Mouse (Mus musculus) layer of hippocampus, adult 9-11 months (tissue): Measurements from ENCODE around the gene Babam2.

Experiments
- DNase-seq: peaks from one replicate; pipeline ENCODE4 v3.0.0; 2022

Babam2 gene

GRCm38 (mm10) chr5:32089481-32089880 lies 392.0 kb downstream of the Babam2 start:
- no peak for DNase-seq

- DNase-seq, result no peak
These were observed 394.8 kb downstream of the Babam2 start for GRCm38 (mm10) chr5:32092281-32092680.

- no peak for DNase-seq
These were observed 401.2 kb downstream of the Babam2 start for GRCm38 (mm10) chr5:32098691-32099090.

GRCm38 (mm10) chr5:32102484-32102883 lies 405.0 kb downstream of the Babam2 start:
- no peak for DNase-seq

- DNase-seq, result no peak
These were observed 405.5 kb downstream of the Babam2 start for GRCm38 (mm10) chr5:32102971-32103431.

- no peak for DNase-seq
These were observed 406.1 kb downstream of the Babam2 start for GRCm38 (mm10) chr5:32103545-32103944.

- DNase-seq, result no peak
These were observed 406.9 kb downstream of the Babam2 start for GRCm38 (mm10) chr5:32104119-32104990.

GRCm38 (mm10) chr5:32106473-32107140 lies 409.1 kb downstream of the Babam2 start:
- DNase-seq, result no peak

GRCm38 (mm10) chr5:32110651-32111050 lies 413.2 kb downstream of the Babam2 start:
- no peak for DNase-seq

- peak; percentile 32 for DNase-seq
These were observed 414.9 kb downstream of the Babam2 start for GRCm38 (mm10) chr5:32112206-32112916.

- DNase-seq, result no peak
These were observed 423.5 kb downstream of the Babam2 start for GRCm38 (mm10) chr5:32120901-32121376.

- no peak for DNase-seq
These were observed 424.5 kb downstream of the Babam2 start for GRCm38 (mm10) chr5:32121936-32122335.

- DNase-seq, result no peak
These were observed 424.9 kb downstream of the Babam2 start for GRCm38 (mm10) chr5:32122363-32122762.

- DNase-seq, result no peak
These were observed 427.5 kb downstream of the Babam2 start for GRCm38 (mm10) chr5:32124957-32125356.

- no peak for DNase-seq
These were observed 429.7 kb downstream of the Babam2 start for GRCm38 (mm10) chr5:32127226-32127625.

GRCm38 (mm10) chr5:32127927-32128326 lies 430.4 kb downstream of the Babam2 start:
- no peak for DNase-seq

- peak; percentile 55 for DNase-seq
These were observed 435.6 kb downstream of the Babam2 start for GRCm38 (mm10) chr5:32132971-32133501.

GRCm38 (mm10) chr5:32133549-32134004 lies 436.1 kb downstream of the Babam2 start:
- DNase-seq, result peak; percentile 84

- no peak for DNase-seq
These were observed 436.7 kb downstream of the Babam2 start for GRCm38 (mm10) chr5:32134051-32134732.
